Mouse (Mus musculus): ENCODE measurements around the gene Phyhd1.

GRCm38 (mm10) chr2:30216293-30216692 is 49.7 kb upstream of the Phyhd1 start:
- no peak for TF ChIP-seq CTCF (IDR thresholded peaks at IDR 0.05; ENCODE audit: insufficient read depth, low read length)
- TF ChIP-seq POLR2A (IDR thresholded peaks at IDR 0.05; ENCODE audit: borderline replicate concordance, extremely low read depth, low read depth, low read length), result no peak
